Mouse (Mus musculus): ENCODE results near the gene Lrrc38.

DNA sequence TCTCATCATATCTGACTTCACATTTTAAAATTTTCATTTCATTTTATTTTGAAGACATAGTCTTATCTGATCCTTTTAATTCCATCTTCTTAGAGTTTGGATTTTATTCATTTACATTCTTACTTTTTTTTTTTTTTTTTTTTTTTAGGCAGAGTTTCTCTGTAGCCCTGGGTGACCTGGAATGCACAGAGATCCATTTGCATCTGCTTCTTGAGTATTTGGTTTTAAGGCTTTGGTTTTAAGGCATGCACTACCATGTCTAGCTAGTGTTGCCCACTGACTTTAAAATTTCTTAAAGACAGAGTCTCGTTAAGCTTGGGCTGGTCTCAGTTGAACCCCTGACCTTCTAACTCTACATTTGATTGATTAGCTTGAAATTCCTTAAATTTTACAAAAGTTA is 64.1 kb downstream of the Lrrc38 start:
- TF ChIP-seq CTCF (IDR thresholded peaks at IDR 0.05; ENCODE audit: low read depth) (no peak), EP300 (optimal IDR thresholded peaks at IDR 0.05) (no peak)

All from stomach, postnatal 0 days (tissue).